Mouse (Mus musculus): ENCODE data around the gene Aff1.

Aff1 gene

GRCm38 (mm10) chr5:103836148-103836784 lies 144.1 kb downstream of the Aff1 start:
- no peak for DNase-seq (ENCODE audit: low read depth)

- no peak for DNase-seq (ENCODE audit: low read depth)
These were observed 146.5 kb downstream of the Aff1 start for GRCm38 (mm10) chr5:103838550-103839264.

DNA sequence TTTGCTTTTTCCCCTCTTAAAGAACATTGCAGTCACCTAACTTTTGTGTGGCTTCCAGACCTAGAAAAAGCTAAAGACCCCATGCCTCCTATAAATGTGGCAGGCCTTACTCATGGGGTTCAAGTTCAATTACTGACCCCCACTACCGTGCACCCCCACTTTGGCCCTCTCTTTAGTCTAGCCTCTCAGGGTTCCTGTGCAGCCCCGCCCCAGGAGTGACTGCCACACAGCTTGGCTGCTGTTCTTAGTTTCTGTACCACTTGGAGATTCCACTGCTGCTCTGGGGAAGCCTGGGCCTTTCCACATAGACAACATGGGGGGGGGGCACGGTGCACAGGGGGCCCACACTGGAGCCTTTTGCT lies 147.1 kb downstream of the Aff1 start:
- no peak for DNase-seq (ENCODE audit: low read depth)

DNA sequence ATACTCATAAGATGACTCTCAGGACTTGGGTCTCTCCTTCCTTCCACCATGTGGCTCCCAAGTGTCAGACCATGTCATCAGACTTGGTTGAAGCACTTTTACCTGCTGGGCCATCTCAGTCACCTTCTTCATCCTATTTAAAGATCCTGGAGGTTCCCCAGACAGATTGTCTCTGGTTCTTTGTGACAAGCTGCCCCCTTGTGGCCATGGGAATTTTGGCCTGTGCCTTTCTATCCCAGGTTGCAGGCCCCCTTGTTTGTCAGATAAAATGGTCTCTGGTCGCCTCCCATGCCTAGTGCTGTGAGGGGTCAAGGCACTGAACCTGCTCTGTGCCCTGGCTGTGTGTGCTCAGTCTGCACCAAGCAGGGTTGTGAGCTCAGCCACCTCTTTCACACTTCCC lies 151.8 kb downstream of the Aff1 start:
- DNase-seq (ENCODE audit: low read depth): peak; percentile 38

DNA sequence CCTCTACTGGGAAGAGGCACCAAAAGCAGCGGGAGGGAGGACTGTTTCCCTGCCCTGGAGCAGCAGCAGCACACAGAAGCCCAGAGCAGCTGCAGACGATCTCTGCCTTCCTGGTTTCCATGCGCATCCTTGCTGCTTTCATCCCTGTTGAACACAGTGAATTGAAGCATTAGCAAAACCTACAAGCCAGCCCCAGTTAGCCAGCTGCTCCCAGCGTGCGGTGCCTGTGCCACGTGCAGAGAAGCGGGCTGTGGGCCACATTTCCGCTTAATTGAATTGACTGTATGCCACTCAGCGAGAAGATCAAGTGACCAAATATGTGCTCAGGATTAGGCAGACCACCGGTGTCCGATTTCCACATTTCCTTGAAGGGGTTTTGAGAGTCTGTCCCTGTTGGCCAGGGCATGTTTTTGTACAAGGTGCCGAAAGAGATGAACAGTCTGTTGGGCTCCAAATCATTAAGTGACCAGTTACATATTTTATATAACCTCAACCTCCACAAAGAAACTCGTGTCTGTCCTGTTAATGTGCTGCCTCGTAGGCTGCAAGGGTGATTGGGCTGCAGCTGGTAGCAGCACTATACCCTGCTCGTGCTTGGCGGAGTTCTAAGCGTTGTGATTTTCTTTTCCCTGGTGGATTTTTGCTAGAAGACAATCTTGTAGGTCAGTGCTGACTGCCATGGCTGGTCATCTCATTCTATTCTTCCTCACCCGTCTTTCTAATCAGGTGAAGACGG lies 153.4 kb downstream of the Aff1 start:
- no peak for DNase-seq (ENCODE audit: low read depth)

- no peak for DNase-seq (ENCODE audit: low read depth)
These were observed 154.0 kb downstream of the Aff1 start for GRCm38 (mm10) chr5:103846154-103846551.

DNA sequence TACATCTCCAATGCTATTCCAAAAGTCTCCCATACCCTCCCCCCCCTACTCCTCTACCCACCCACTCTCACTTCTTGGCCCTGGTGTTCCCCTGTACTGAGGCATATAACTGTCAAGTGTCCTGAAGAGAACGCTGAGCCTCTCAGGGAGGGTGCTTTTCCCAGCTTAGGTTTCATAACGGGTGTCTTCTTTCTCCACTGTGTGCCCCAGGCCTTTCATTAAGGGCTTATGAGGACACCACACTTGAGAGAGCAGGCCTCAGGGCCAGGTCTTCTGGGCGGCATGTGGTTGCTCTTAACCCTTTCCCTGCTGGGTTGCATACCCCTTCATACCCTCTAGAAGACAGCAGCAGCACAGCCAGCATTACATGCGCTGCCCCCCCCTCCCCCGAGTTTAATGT lies 154.4 kb downstream of the Aff1 start:
- no peak for DNase-seq (ENCODE audit: low read depth)

DNA sequence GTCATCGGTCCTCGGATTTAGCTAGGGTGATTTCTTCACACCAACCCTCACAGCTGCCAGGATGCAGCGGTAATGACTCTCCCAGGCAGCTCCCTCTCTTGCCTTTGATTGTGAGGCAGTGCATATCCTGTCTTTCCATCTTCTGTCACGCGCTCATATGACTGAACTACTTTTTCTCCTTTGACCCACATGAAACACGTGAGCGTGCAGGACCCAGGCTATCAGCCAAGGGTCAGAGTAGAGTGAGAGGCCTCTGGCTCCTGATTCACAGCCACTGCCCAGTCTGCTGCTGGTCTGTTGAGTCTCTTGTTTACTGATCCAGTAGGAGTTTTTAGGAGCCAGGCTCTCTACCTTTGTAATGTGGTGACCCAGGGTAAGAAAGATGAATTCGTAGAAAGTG lies 156.4 kb downstream of the Aff1 start:
- no peak for DNase-seq (ENCODE audit: low read depth)

DNA sequence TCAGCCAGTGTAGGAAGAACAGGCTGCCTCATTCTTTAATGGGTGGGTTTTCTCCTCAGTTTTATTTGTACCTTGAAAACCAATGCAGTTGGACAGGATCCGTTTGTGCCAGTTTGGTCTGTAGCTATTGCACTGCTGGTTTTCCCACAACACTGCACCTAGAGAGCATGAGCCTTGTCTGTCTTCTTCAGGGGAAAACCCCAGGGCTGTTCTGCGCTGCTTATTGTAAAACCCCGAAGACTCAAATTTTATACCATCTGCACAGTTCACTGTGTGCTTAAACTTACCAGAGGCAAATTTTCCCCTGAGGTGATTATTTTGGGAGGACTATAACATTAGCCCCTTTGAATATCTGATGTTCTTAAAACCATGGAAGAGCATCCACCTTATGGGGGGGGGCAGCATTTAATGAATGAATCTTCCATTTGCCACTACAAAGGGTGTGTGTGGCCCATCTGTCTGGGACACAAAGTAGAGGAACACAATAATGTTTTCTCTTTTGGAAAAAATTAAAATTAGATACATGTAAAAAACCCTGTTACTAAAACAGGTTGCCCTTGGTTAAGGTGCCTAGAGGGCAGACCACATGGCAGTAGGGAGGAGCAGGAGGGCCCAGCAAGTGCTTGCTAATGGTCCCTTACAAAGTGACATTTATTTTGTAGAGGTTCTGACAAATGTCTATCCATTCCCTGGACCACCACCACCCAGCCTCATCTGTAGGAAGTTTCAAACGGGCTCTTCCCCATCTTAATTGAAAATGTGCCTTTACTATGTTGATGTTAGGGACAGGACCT lies 160.8 kb downstream of the Aff1 start:
- peak; percentile 8 for DNase-seq (ENCODE audit: low read depth)

DNA sequence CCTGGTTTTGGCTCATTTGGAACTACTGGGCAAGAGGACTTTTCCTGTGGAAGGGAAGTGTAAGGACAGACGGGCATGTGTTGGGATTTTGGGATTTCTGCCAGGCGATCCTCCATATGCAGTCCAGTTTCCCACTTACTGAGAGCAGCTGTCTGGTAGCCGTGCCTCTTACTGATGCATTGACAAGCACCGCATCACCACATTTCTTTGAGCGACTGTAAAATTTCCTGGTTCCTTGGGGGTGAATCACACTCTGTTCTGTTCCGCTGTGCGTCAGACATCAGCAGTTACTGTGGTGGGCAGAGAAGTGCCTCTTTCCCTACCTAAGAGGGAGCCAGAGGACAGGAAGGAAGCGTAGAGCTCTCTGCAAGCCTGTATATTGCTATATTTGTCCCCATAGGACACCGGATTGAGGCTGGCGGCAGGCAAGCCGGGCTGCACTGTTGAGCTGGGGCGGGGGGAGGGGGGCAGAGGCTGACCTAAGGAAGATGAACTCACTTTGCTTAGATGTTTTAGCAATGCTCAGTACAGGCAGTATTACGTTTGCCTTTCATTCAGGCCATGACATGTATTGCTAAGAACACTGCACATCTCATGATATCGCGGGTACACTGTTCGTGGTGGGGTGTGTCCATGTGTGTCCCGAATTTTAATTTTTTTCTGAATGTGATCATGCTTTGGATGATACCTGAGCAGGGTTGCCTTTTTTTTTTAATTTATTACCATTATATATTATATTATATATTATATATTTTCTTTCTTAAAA lies 162.1 kb downstream of the Aff1 start:
- DNase-seq (ENCODE audit: low read depth): no peak

DNA sequence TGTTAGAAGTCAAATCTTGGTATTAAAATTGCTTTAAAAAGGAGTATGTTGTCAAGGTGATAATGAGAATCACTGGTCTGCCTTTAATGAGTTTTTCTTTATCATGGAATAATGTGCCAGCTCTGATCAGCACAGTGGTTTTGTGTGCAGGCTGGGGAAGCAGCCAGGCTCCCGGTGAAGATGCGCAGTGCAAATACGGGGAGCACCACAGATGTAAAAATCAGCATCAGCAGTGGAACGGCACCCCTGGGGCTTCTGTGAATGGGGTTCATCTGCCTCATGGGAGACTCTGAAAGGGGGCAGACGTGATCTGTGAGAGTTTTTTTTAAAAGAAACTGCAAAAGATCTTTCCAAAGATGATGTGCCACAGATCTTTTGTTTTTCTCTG lies 162.6 kb downstream of the Aff1 start:
- no peak for DNase-seq (ENCODE audit: low read depth)

DNA sequence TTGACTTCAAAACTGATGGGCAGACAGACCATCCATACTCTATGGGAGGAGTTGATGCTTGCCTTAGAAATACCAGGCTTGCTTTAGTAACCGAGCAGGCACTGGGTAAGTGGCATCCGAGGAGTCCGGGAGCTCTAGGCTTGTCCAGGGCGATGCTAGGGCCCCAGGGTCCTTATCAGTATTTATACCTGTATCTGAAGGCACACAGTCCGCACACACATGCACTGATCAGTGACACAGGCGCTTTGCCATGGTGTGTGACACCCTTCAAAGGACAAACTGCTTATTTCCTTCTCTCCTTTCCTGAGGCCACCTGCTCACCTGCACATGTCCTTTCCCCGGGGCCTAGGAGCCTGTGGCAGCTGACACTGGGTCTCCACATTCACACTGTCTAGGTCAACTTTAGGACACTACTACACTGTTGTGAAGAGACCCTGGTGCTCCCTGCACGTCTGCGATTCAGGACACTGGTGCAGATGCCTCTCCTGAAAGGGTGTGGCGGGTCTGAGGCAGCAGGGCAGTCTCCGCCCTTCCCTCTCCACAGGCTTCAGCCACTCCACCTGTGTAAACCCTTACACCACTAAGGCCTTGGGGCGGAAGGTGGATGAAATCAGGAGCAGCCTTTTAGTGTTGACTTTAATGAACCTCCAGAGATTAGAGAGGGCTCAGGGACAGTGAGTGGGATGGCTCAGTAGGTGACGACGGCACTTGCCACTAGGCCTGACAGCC lies 163.5 kb downstream of the Aff1 start:
- DNase-seq (ENCODE audit: low read depth): no peak

GRCm38 (mm10) chr5:103856286-103857009 lies 164.3 kb downstream of the Aff1 start:
- DNase-seq (ENCODE audit: low read depth): peak; percentile 64

GRCm38 (mm10) chr5:103857151-103857550 lies 165.0 kb downstream of the Aff1 start:
- DNase-seq (ENCODE audit: low read depth): no peak

- no peak for DNase-seq (ENCODE audit: low read depth)
These were observed 168.4 kb downstream of the Aff1 start for GRCm38 (mm10) chr5:103860622-103861021.

DNA sequence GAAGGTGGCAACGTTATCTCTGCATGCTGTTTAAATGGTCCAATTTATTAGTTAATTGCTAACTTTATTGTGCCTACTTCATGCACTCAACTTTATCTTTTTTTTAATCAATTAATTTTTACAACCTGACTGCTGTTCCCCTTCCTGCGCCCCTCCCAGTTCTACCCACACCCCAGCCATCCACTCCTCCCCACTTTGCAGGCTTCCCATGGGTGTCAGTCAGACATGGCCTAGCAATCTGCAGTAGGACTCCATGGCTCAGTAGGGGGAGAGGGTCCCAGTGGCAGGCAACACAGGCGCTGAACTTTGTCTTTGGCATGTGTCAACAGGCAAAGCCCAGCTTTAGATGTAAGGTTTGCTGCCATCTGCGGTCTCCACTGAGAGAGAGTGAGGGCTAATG lies 171.6 kb downstream of the Aff1 start:
- DNase-seq (ENCODE audit: low read depth): no peak

DNA sequence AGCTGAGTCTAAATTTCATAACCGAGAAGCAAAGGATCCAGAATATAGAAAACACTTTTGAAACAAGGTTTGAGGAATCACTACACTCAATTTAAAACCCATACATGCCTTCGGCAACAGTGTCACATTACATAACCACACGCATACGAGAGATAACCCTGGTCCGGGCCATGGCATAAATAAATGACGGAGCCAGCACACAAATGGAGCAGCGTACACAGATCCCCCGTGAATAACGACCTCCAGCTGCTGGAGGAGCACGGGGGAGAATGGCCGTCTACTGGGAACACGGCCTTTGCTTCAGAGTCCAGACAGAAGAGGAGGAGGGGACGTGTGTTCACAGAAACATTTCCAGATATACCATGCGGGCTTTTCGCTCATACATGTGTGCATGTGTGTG lies 197.6 kb downstream of the Aff1 start:
- DNase-seq (ENCODE audit: low read depth): no peak

DNA sequence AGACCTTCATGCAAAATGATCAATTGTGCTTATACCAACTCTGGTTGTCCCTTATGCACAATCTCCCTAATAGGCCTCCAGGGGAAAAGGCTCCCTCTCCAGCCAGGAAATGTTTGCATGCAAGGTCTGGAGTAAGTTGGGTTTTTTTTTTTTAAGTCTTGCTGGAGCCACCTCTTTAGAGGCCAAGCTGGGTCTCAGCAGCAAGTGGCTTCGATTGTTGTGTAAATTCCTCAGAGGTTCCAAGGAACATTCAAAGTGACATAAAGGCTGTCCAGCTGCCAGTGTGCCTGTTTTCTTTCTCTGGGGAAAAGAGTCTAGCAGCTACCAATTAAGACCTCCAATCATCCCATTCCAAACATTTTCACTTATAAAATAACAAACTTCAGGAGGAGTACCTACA lies 206.1 kb downstream of the Aff1 start:
- DNase-seq (ENCODE audit: low read depth): no peak

Data from induced T-regulatory cell, adult 2 months (primary cell).